Mouse (Mus musculus) retina, adult 2 months (tissue): ENCODE measurements around the gene Gm8265.
"Not testable (repeated sequence)": the region's sequence is repeated elsewhere in the genome, so short reads cannot be mapped to it uniquely, and the experiment has no call there.

Source experiments
- DNase-seq: peaks from one replicate; pipeline ENCODE4 v3.0.0-alpha.2; 2012; ENCODE audit warnings: low read depth, low spot score

Gene Gm8265

GRCm38 (mm10) chr14:5632928-5633327 is at the start of gene Gm8265:
Gene Gm8265, minus strand, starts transcription at chr14:5633028.
- not testable (repeated sequence) for DNase-seq
